In the genomic region with DNA sequence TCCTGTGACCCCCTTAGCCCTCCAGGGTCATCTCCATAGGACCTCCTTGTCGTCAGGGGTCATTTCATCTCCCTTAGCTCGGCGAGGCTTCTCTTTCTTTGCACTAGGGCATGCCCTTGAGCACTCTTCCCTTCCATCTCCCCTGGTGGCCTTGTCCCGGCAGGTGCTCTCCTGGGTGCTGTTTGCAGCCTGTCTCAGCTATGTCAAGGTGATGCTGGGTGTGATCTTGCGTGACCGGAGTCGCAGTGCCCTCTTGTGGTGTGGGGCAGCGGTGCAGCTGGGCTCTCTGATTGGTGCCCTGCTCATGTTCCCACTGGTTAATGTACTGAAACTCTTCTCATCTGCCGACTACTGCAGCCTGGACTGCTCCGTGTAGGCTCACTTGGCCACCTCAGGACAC, we compare ENCODE assay signal across 11 mouse cellular contexts. TPM values are rescaled to one million over a fixed set of nuclear protein-coding genes. Genes with fewer than 3 reads are reported as not detected.
DNase-seq lines count a peak whose midpoint lies in the region; ATAC-seq and TF ChIP-seq lines count a peak whose summit lies in the region.
"Had no signal": no experiment of that assay in that cellular context is flagged by ENCODE, and none has a peak within 500 bp of the region (broad histone marks: within the 10 kb centered on the region; RNA-seq: fewer than 3 reads in every experiment).

No protein-coding gene starts in this region.

- H3K79me2 ChIP-seq in MEL (ENCODE audit: control insufficient read depth, insufficient read depth, low read length, poor library complexity) = no peaks in the 10 kb centered on the region

- no peak overlapping the region for H3K27ac ChIP-seq in forebrain, embryonic 11.5 days (ENCODE audit: low read depth, low read length)
- H3K27ac ChIP-seq in forebrain, embryonic 12.5 days = no peak overlapping the region
- H3K27ac ChIP-seq in MEL (ENCODE audit: control insufficient read depth, low read depth, low read length) = no peak overlapping the region
- H3K27ac ChIP-seq: embryonic facial prominence, embryonic 13.5 days had no signal

- no peak for TF ChIP-seq EP300 in MEL (IDR thresholded peaks at IDR 0.05; ENCODE audit: low read depth in 1 of 2, low read length in 2 of 2)

- ATAC-seq in forebrain, embryonic 11.5 days (replicated peaks; ENCODE audit: low FRiP score) = no peak
- ATAC-seq in forebrain, embryonic 12.5 days (ENCODE audit: low FRiP score) = no peak
- ATAC-seq: Patski had no signal

- H3K4me2 ChIP-seq in forebrain, embryonic 11.5 days (ENCODE audit: low read depth, low read length, severe bottlenecking) = no peak overlapping the region
- H3K4me2 ChIP-seq in forebrain, embryonic 12.5 days = no peak overlapping the region
- H3K4me2 ChIP-seq: embryonic facial prominence, embryonic 13.5 days had no signal

- H3K4me3 ChIP-seq in forebrain, embryonic 11.5 days (ENCODE audit: low read depth, low read length) = no peak overlapping the region
- no peak overlapping the region for H3K4me3 ChIP-seq in forebrain, embryonic 12.5 days (replicated peaks)
- no peak overlapping the region for H3K4me3 ChIP-seq in lung, adult 2 months (replicated peaks; ENCODE audit: extremely low read depth, low read depth, low read length)
- no peak overlapping the region for H3K4me3 ChIP-seq in MEL (ENCODE audit: control insufficient read depth in 1 of 2, insufficient read depth in 1 of 2, low read depth in 2 of 2, low read length in 2 of 2)
- H3K4me3 ChIP-seq: embryonic facial prominence, embryonic 13.5 days had no signal

- 0 out of 2 replicates have a peak, but pooled peaks cover 2% of the 10 kb centered on the region for H3K27me3 ChIP-seq in forebrain, embryonic 11.5 days (ENCODE audit: control insufficient read depth, insufficient read depth, low read length)
- no peaks in the 10 kb centered on the region for H3K27me3 ChIP-seq in forebrain, embryonic 12.5 days
- H3K27me3 ChIP-seq in MEL (ENCODE audit: control insufficient read depth in 1 of 2, insufficient read depth in 2 of 2, low read length in 2 of 2) = no peaks in the 10 kb centered on the region

- no peaks in the 10 kb centered on the region for H3K36me3 ChIP-seq in forebrain, embryonic 11.5 days (ENCODE audit: control insufficient read depth, insufficient read depth, low read length)
- H3K36me3 ChIP-seq in forebrain, embryonic 12.5 days (replicated peaks) = no peaks in the 10 kb centered on the region
- H3K36me3 ChIP-seq in MEL (ENCODE audit: control insufficient read depth in 1 of 2, insufficient read depth in 2 of 2, low read length in 2 of 2) = peaks cover 0 to 12% of the 10 kb centered on the region in 2 experiments; a peak in 2 of 4 replicates
- H3K36me3 ChIP-seq: embryonic facial prominence, embryonic 13.5 days had no signal

- intact Hi-C loops in left cerebral cortex, postnatal 4 days (cut with DNase I) = no loop called here
- intact Hi-C loops in heart, postnatal 25 days (cut with DNase I) = no loop called here

- no peaks in the 10 kb centered on the region for H3K9me3 ChIP-seq in forebrain, embryonic 11.5 days (ENCODE audit: control insufficient read depth, low read length)
- H3K9me3 ChIP-seq in forebrain, embryonic 12.5 days = no peaks in the 10 kb centered on the region
- H3K9me3 ChIP-seq in MEL (replicated peaks; ENCODE audit: insufficient read depth, low read length) = no peaks in the 10 kb centered on the region
- H3K9me3 ChIP-seq: embryonic facial prominence, embryonic 13.5 days had no signal

- DNase-seq in forebrain, embryonic 11.5 days (ENCODE audit: low spot score) = peak; percentile 65
- peak; percentile 48 for DNase-seq in lung, adult 2 months
- no peak for DNase-seq in lung, postnatal 25 days (ENCODE audit: low spot score)
- DNase-seq in MEL (ENCODE audit: low read depth, low spot score) = no peak
- peak; percentile 45 for DNase-seq in left cerebral cortex, postnatal 4 days
- no peak for DNase-seq in urinary bladder, postnatal 10 days (ENCODE audit: low spot score)
- DNase-seq in heart, postnatal 25 days (ENCODE audit: low spot score) = no peak
- DNase-seq: heart, postnatal 14 days had no signal

- H3K9ac ChIP-seq in forebrain, embryonic 11.5 days (ENCODE audit: low read length) = no peak overlapping the region
- H3K9ac ChIP-seq in forebrain, embryonic 12.5 days = no peak overlapping the region
- no peak overlapping the region for H3K9ac ChIP-seq in MEL (ENCODE audit: control insufficient read depth, low read depth, low read length, poor library complexity, severe bottlenecking)
- H3K9ac ChIP-seq: embryonic facial prominence, embryonic 13.5 days had no signal

- WGBS in forebrain, embryonic 11.5 days = 62% methylated on average over 10 of the region's 10 CpGs
- 65% methylated on average over 10 of the region's 10 CpGs for WGBS in forebrain, embryonic 12.5 days
- 62% methylated on average over 10 of the region's 10 CpGs for WGBS in lung, adult 2 months

- H3K4me1 ChIP-seq in forebrain, embryonic 11.5 days (replicated peaks; ENCODE audit: control insufficient read depth, insufficient read depth, low read length) = no peaks in the 10 kb centered on the region
- no peaks in the 10 kb centered on the region for H3K4me1 ChIP-seq in forebrain, embryonic 12.5 days
- peaks cover 4% of the 10 kb centered on the region; the same call in 1 of the 2 replicates for H3K4me1 ChIP-seq in lung, adult 2 months (ENCODE audit: control insufficient read depth, insufficient read depth, low read length)
- peaks cover 10 to 17% of the 10 kb centered on the region in 2 experiments for H3K4me1 ChIP-seq in MEL (ENCODE audit: control insufficient read depth in 1 of 2, insufficient read depth in 2 of 2, low read length in 2 of 2)
- H3K4me1 ChIP-seq: embryonic facial prominence, embryonic 13.5 days had no signal

- peak; percentile 26 for TF ChIP-seq RAD21 in MEL (IDR thresholded peaks at IDR 0.05; ENCODE audit: low read depth, low read length)

- no peak for TF ChIP-seq POLR2A in lung, adult 2 months (IDR thresholded peaks at IDR 0.05; ENCODE audit: borderline replicate concordance, extremely low read depth, low read depth, low read length)
- no peak for TF ChIP-seq POLR2A in MEL (IDR thresholded peaks at IDR 0.05; ENCODE audit: control insufficient read depth in 1 of 2, insufficient read depth in 1 of 2, low read depth in 1 of 2, low read length in 2 of 2, poor library complexity in 1 of 2)

- TF ChIP-seq CTCF in lung, adult 2 months (IDR thresholded peaks at IDR 0.05; ENCODE audit: insufficient read depth, low read length) = peak; percentile 63
- peak; percentile 61 to 76 (median 75) for TF ChIP-seq CTCF in MEL (IDR thresholded peaks at IDR 0.05 in 2 of 3, conservative IDR thresholded peaks at IDR 0.05 in 1 of 3; ENCODE audit: control insufficient read depth in 1 of 3, insufficient read depth in 1 of 3, low read depth in 2 of 3, low read length in 3 of 3, poor library complexity in 1 of 3, severe bottlenecking in 1 of 3)

TF ChIP-seq in MEL, 35 proteins besides CTCF, POLR2A, EP300 and RAD21:
- TF ChIP-seq ZC3H11A (IDR thresholded peaks at IDR 0.05; ENCODE audit: low read depth, low read length) (peak; percentile 41; the same call in 1 of the 2 replicates), CHD1 (IDR thresholded peaks at IDR 0.05; ENCODE audit: low read depth, low read length) (no peak), SMC3 (IDR thresholded peaks at IDR 0.05; ENCODE audit: low read depth, low read length) (peak; percentile 52)

RNA-seq across cellular contexts. Expression of gene Slc52a3, which starts 11.5 kb away (rescaled TPM):
- polyA plus RNA-seq in forebrain, embryonic 11.5 days (2014; fragmentation: Nextera tagmentation; extraction: Ambion mirVana) = 1.0 and 1.4 TPM in 2 replicates
- 0.54 and 0.78 TPM in 2 replicates for polyA plus RNA-seq in forebrain, embryonic 12.5 days (2016; fragmentation: Nextera tagmentation; extraction: Ambion mirVana)
- polyA plus RNA-seq in lung, adult 2 months (2012; rRNA removed) = 34.5 and 40.5 TPM in 2 replicates
- 11.1 and 14.8 TPM in 2 replicates for total RNA-seq in MEL (2012; rRNA removed)
- polyA plus RNA-seq in MEL (2012; ENCODE audit: insufficient read depth in 1 of 2, insufficient read length in 2 of 2, low read depth in 1 of 2, low replicate concordance in 2 of 2, missing spikeins in 1 of 2) = 10 to 100 TPM in 1 of 2 experiments, not detected in 1; 17.0 TPM
- 1 to 10 TPM; 2.2 to 2.5 TPM for total RNA-seq in left cerebral cortex, postnatal 4 days (2021)
- total RNA-seq in heart, postnatal 25 days (2021) = 1 to 10 TPM; 1.8 to 1.9 TPM

RNA-seq across cellular contexts. Expression of gene Fam110a, which starts 27.8 kb away (rescaled TPM):
- polyA plus RNA-seq in forebrain, embryonic 11.5 days (2014; fragmentation: Nextera tagmentation; extraction: Ambion mirVana) = 85.6 and 88.1 TPM in 2 replicates
- 90.2 and 96.2 TPM in 2 replicates for polyA plus RNA-seq in forebrain, embryonic 12.5 days (2016; fragmentation: Nextera tagmentation; extraction: Ambion mirVana)
- 41.1 and 42.1 TPM in 2 replicates for polyA plus RNA-seq in lung, adult 2 months (2012; rRNA removed)
- 5.7 TPM in 2 replicates for total RNA-seq in MEL (2012; rRNA removed)
- polyA plus RNA-seq in MEL (2012; ENCODE audit: insufficient read depth in 1 of 2, insufficient read length in 2 of 2, low read depth in 1 of 2, low replicate concordance in 2 of 2, missing spikeins in 1 of 2) = 10 to 100 TPM in 1 of 2 experiments, not detected in 1; 10.8 TPM
- 10 to 100 TPM; 19.0 to 20.5 TPM for total RNA-seq in left cerebral cortex, postnatal 4 days (2021)
- total RNA-seq in heart, postnatal 25 days (2021) = 1 to 10 TPM; 4.5 to 4.7 TPM

Comparison
In these comparisons a context has a peak if more than half of its experiments do, and no peak if none do; other contexts are left out.
1. DNase-seq: peak in forebrain, embryonic 11.5 days (single experiment), lung, adult 2 months (single experiment) and left cerebral cortex, postnatal 4 days (single experiment); none in lung, postnatal 25 days (single experiment), MEL (single experiment), urinary bladder, postnatal 10 days (single experiment) and heart, postnatal 25 days (single experiment).